Mouse (Mus musculus): ENCODE measurements at regions not wholly inside any gene's neighbourhood (a gene's known extent, or its start where the extent isn't known, plus 50 kb on each side); places are given as distances from the start of the nearest gene placed in this dataset.
A peak's percentile ranks its signal among the peaks of the same experiment; 100 is the strongest.

- ATAC-seq (replicated peaks; ENCODE audit: low read depth, poor library complexity, severe bottlenecking): no peak
Observed at GRCm38 (mm10) chr4:106199833-106200232, 116.2 kb upstream of the Usp24 start.

DNA sequence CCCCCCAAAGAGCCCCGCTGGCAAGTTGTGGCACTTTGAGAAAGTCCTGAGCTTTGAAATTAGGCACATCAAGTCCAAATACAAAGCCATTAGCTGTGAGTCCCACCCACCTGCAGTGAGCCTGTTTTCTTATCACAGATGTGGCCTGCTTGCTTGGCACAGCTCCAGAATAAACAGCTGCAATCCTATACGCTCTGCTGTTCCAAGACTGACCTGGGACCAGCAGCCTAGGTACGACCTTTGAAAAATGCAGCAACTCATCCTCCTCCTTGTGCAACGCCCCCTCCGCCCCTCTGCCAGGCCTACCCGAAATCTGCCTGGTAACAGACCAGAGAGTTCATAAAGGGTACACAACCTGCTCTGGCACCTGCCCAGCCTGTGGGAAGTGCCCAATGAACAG lies 115.8 kb upstream of the Usp24 start:
- ATAC-seq (replicated peaks; ENCODE audit: low read depth, poor library complexity, severe bottlenecking): no peak

DNA sequence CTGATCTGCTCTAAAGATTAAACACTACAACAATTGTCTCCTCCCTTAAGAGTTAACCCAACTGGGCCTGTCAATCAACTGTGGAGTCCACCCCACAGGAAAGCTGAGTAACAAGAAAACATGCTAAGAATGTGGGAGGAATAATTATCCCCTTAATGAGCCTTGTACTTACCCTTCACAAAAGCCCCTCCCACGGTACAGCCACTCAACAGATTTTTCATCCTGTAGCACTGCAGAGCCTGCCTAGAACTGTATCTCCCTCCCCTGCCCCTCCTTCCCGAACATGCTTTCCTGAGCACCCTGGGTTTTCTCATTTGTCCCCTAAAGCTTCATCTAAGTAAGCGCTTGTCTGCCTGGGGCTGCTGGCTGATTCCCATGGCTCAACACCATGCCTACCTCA lies 113.5 kb upstream of the Usp24 start:
- no peak for ATAC-seq (replicated peaks; ENCODE audit: low read depth, poor library complexity, severe bottlenecking)

DNA sequence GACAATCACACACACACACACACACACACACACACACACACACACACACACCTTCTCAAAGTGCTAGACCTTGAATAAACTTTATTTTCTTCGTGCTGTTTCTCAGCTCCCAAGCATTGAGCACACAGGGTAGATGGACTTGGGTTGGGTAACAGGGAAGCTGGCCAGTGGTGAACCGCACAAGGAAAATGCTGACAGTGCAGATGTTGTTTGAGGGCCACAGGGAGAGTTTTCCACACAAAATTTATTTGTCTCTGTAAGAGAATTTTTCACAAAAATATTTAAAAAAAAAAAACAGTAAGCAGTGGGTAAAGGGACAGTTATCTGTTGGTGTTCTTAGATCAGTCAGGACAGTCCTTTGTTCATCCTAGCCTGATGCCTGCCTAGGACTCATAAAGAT lies 110.8 kb upstream of the Usp24 start:
- ATAC-seq (replicated peaks; ENCODE audit: low read depth, poor library complexity, severe bottlenecking): no peak

DNA sequence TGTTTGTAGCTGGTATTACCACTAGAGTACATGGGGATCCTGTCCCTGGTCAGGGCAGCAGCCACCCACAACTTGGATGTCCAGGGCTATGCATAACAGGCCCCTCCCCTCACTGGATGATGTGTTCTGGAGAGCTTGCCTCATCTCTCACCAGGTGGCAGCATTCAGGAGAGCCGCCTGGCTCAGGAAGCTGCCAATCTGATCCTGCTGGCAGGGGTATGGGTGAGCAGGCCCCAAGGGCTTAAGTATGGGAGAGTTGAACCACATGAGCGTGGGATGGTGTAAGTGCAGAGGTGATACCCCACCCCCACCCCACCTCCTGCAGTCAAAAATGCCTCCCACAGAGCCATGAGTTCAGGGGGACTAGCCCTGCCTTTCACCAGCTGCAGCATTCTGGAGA lies 110.0 kb upstream of the Usp24 start:
- no peak for ATAC-seq (replicated peaks; ENCODE audit: low read depth, poor library complexity, severe bottlenecking)

- ATAC-seq (replicated peaks; ENCODE audit: low read depth, poor library complexity, severe bottlenecking): no peak
Observed at GRCm38 (mm10) chr4:106209465-106209864, 106.5 kb upstream of the Usp24 start.

DNA sequence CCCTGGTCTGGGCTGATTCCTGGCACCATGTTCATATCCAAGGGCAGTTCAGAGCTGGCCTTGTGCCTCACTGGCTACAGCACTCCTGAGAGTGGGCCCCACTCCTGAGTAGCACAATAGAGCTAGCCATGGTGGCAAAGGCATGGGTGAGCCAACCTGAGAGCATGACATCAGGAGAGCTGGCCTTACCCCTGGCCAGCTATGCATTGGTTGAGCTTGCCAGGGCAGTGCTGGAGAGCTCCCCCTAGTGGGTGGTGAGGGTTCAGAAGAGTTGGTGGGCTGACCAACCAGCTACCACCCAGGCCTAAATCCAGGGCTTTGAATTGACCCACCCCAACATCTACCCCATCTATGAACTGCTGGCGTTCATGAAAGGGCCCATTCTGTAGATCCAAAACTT lies 106.0 kb upstream of the Usp24 start:
- ATAC-seq (replicated peaks; ENCODE audit: low read depth, poor library complexity, severe bottlenecking): peak; percentile 39; the same call in 1 of the 2 replicates

DNA sequence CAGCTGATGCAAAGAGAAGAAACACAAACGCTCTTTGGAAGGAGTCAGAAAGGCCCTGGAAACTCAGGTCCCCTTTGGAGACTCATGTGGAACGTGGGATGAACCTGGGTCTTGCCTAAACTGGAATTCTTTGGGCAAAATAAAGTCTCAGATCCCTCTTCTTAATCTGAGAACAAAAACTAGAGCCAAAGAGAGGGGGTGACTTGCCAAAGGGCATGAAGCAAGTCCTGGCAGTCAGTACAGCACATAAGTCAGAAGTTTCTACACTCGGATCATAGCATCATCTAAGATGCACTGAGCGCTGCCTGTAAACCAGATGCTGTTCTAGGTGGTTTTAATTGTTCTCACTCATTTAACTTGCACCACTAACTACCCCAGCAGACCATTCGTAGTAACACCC lies 101.8 kb upstream of the Usp24 start:
- no peak for ATAC-seq (replicated peaks; ENCODE audit: low read depth, poor library complexity, severe bottlenecking)

- ATAC-seq (replicated peaks; ENCODE audit: low read depth, poor library complexity, severe bottlenecking): no peak
Observed at GRCm38 (mm10) chr4:106220621-106221020, 95.4 kb upstream of the Usp24 start.

DNA sequence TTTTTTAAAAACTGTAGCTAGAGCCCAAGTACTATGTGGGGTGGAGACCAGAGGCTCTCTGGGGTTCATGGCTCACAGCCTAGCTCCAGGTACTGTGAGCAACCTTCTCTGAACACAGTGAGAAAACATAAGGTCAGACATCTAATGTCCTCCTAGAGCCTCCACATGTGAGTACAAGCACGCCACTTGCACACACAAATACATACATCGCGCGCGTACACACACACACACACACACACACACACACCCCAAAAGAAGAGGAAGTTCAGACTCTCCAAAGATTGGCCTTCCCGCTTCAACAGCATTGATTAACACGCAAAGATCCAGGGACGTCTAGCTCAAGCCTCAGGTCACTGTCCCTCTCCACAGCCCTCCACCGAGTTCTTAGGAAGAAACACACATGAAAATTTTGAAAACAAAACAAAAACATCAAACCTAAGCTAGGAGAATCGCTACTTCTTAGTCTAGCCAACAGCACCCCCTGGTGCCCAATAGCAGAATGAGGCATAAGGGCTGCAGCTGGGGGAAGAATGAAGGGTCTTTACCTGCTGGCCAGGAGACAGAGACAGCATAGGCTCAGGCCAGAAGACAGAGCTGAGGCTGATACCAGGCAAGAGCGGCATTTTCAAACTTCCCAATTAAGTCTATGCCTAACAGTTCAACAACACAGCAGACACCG lies 90.7 kb upstream of the Usp24 start:
- peak; percentile 66 for ATAC-seq (replicated peaks; ENCODE audit: low read depth, poor library complexity, severe bottlenecking)

- no peak for ATAC-seq (replicated peaks; ENCODE audit: low read depth, poor library complexity, severe bottlenecking)
Observed at GRCm38 (mm10) chr4:106227428-106227827, 88.6 kb upstream of the Usp24 start.

- peak; percentile 76 for ATAC-seq (replicated peaks; ENCODE audit: low read depth, poor library complexity, severe bottlenecking)
Observed at GRCm38 (mm10) chr4:106228534-106228933, 87.5 kb upstream of the Usp24 start.

GRCm38 (mm10) chr4:106229526-106229925 lies 86.5 kb upstream of the Usp24 start:
- ATAC-seq (replicated peaks; ENCODE audit: low read depth, poor library complexity, severe bottlenecking): peak; percentile 10; the same call in 1 of the 2 replicates

GRCm38 (mm10) chr4:106232499-106232970 lies 83.5 kb upstream of the Usp24 start:
- ATAC-seq (replicated peaks; ENCODE audit: low read depth, poor library complexity, severe bottlenecking): peak; percentile 56

GRCm38 (mm10) chr4:106244384-106244819 lies 71.6 kb upstream of the Usp24 start:
- no peak for ATAC-seq (replicated peaks; ENCODE audit: low read depth, poor library complexity, severe bottlenecking)

GRCm38 (mm10) chr4:106244826-106245510 lies 71.0 kb upstream of the Usp24 start:
- ATAC-seq (replicated peaks; ENCODE audit: low read depth, poor library complexity, severe bottlenecking): no peak

DNA sequence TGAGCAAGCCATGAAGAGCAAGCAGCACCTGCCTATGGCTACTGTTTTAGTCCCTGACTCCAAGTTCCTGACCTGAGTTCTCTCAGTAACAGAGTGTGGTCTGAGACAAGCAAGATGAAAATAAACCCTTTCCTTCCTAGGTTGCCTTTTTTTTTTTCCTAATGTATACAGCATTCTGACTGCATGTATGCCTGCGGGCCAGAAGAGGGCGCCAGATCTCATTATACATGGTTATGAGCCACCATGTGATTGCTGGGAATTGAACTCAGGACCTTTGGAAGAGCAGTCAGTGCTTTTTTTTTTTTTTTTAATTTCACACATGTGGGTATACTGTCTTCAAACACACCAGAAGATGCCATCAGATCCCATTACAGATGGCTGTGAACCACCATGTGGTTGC lies 69.3 kb upstream of the Usp24 start:
- no peak for ATAC-seq (replicated peaks; ENCODE audit: low read depth, poor library complexity, severe bottlenecking)

DNA sequence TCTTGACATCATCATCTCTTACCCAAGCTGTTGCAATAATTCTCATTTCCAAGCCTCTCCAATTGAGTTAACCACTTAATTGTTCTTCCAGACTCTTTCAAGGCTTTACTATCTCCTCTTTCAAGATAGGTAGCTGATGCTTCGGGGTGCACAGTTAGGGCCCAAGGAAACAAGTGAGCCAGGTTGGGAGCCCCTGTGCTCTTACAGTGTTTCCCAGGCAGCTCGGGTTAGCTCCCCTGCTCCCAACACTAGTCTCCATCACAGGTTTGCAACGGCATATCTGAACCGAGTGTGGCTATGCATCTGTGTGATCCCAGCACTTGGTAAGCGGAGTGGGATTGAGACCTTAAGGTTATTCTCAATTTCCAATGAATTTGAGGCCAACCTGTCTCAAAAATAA lies 68.6 kb upstream of the Usp24 start:
- no peak for ATAC-seq (replicated peaks; ENCODE audit: low read depth, poor library complexity, severe bottlenecking)

DNA sequence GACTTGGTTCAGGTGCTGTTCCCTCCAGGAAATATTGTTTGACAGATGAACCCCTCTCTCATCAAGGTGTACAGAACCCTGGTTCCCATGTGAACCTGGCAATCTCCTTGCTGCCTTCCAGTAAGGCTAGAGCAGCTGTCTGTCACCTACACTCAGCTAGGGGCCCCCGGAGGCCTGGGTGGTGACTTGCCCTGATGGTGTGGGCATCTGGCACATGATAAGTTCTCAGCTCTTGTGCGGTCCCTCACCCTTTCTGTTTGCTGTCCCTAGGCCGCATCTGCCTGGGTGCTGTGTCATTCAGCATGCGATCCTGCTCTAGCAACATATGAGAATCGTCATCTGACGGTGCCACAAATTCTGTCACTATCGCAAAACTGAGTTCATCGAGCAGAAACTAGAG lies 67.7 kb upstream of the Usp24 start:
- peak; percentile 52 for ATAC-seq (replicated peaks; ENCODE audit: low read depth, poor library complexity, severe bottlenecking)

DNA sequence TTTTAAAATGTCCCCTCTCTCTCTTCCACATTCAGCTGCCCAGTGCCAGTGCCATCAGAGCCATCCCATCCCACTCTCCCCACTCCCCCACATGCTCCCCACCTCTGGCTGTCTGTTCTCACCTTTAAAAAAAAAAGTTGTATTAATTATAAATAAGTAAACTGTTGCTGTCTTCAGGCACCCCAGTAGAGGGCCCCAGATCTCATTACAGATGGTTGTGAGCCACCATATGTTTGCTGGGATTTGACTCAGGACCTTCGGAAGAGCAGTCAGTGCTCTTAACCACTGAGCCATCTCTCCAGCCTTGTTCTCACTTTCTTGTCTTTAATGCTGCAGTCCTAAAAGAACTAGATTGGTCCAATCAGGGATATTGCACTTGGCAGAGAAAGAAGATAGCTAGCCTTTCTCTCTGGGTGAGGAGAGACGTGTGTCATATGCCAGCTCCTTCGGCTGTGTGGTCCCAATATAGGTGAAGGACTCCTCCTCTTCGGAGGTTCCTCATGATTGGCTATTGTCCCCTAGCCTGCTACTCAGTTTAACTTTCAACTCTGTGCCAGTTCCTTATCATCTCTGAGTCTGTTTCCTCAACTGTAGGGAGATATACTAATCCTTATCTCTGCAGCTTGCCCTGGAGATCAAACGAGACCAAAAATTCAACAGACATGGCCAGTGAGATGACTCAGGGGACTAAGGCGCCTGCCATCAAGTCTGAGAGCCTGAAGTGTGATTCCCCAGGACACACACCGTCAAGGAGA lies 66.8 kb upstream of the Usp24 start:
- ATAC-seq (replicated peaks; ENCODE audit: low read depth, poor library complexity, severe bottlenecking): peak; percentile 60

DNA sequence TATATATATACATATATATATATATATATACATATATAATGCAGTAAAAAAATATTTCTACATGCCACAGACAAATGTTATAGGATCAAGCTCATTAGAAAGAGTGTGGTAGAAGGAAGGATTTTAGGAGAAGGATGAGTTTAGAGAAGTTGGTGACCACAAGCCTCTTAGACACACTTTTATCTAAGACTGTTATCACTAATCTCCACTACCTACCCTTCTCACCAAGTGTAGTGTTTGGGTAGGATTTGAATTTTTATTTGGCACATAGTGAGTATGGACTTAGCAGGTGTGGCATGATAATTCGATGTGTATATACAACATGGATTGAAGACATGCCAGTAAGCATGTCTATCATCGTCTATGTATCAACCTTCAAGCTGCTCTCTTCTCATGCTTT lies 66.0 kb upstream of the Usp24 start:
- ATAC-seq (replicated peaks; ENCODE audit: low read depth, poor library complexity, severe bottlenecking): no peak; the same call in 1 of the 2 replicates

Data from common myeloid progenitor, adult 5-6 weeks (primary cell).